Mouse (Mus musculus) ES-Bruce4 (cell line): ENCODE data around the gene Lyplal1. TPM values are rescaled to one million over a fixed set of nuclear protein-coding genes. Genes with fewer than 3 reads are reported as not detected.

Source experiments
- H3K27ac ChIP-seq: 2 replicates; pipeline ENCODE4 v1.5.1; 2012; ENCODE audit warnings: low read length, inconsistent platforms; ENCODE audit not compliant: insufficient read depth
- H3K27me3 ChIP-seq: 2 replicates; pipeline ENCODE4 v1.6.1; 2012; ENCODE audit warnings: mild to moderate bottlenecking, low read length, inconsistent platforms; ENCODE audit not compliant: control insufficient read depth, poor library complexity, insufficient read depth, severe bottlenecking
- H3K36me3 ChIP-seq: 2 replicates; pipeline ENCODE4 v1.6.1; 2012; ENCODE audit warnings: inconsistent platforms, mild to moderate bottlenecking, low read length, moderate library complexity; ENCODE audit not compliant: control insufficient read depth, poor library complexity, insufficient read depth, severe bottlenecking
- H3K4me1 ChIP-seq: one replicate; pipeline ENCODE4 v1.8.1; 2011; ENCODE audit warnings: low read length; ENCODE audit not compliant: control insufficient read depth, insufficient read depth
- H3K4me3 ChIP-seq: 2 replicates; pipeline ENCODE4 v1.5.1; 2011; ENCODE audit warnings: low read depth, mild to moderate bottlenecking, low read length
- H3K9ac ChIP-seq: 2 replicates; pipeline ENCODE4 v1.6.1; 2012; ENCODE audit warnings: low read depth, mild to moderate bottlenecking, inconsistent platforms; ENCODE audit not compliant: poor library complexity, severe bottlenecking
- H3K9me3 ChIP-seq: replicated peaks from 2 replicates; pipeline ENCODE4 v1.6.1; 2012; ENCODE audit warnings: mild to moderate bottlenecking, low read length, inconsistent platforms; ENCODE audit not compliant: control insufficient read depth, poor library complexity, insufficient read depth, severe bottlenecking
- CTCF ChIP-seq: IDR thresholded peaks from one replicate; pipeline ENCODE4 v1.8.1; 2011; ENCODE audit warnings: low read depth, low read length
- EP300 ChIP-seq: IDR thresholded peaks from 2 replicates; pipeline ENCODE4 v1.6.1; 2011; ENCODE audit warnings: low read depth, low read length; ENCODE audit not compliant: insufficient read depth
- POLR2A ChIP-seq: IDR thresholded peaks from one replicate; pipeline ENCODE4 v1.8.1; 2011; ENCODE audit warnings: low read length; ENCODE audit not compliant: insufficient read depth
- polyA plus RNA-seq: library from polyadenylated mRNA; stranded (reverse); fragments of >200 nt; gene quantifications from 2 replicates; pipeline ENCODE4 v1.2.4, GENCODE M21; 2011; ENCODE audit warnings: low read depth; ENCODE audit not compliant: missing spikeins, insufficient read depth, insufficient read length

The Lyplal1 gene
- polyA plus RNA-seq, 1 experiment: 18.3 TPM

DNA sequence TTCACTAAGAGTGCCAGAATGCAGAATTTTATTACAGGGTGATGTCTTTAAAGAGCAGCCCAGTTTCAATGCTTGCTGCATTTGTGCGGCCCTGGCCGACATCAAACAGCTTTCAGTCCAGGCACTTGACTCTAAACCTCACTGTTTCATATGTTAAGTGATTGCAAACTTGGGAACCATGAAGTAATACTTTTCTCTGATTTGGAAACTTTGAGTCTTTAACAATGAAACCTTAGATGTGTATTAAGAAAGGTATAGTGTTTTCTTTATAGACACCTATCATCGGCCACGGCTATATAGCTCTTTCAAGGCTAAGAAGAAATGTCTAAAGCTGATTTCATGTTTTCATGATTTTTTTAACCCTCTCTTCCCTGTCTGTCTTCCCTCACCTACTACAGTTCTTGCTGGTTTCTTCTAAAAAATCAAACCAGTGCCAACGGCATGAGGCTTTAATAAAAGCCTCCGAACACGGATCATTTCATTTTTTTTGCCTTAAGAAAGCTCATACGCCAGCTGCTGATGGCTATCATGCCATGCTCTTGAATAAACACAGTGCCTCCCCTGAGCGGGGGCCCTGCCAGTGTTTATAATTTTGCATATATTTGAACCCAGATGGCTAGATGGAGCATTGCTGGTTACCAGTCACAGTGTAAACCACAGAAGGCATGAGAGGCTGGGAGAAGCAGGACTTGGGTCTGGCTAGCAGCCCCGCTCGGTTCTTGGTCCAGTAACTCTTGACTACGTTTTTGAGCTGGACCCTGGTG lies 63.6 kb downstream of the Lyplal1 start:
- Histone ChIP-seq H3K9me3 (no peaks in the 10 kb centered on the region), H3K27me3 (no peaks in the 10 kb centered on the region), H3K36me3 (no peaks in the 10 kb centered on the region), H3K4me3 (no peak overlapping the region), H3K4me1 (no peaks in the 10 kb centered on the region), H3K27ac (no peak overlapping the region), H3K9ac (no peak overlapping the region)
- no peak for TF ChIP-seq POLR2A
- TF ChIP-seq CTCF: no peak
- TF ChIP-seq EP300: no peak

GRCm38 (mm10) chr1:186043709-186044452 lies 73.2 kb downstream of the Lyplal1 start:
- H3K9ac ChIP-seq: no peak overlapping the region

GRCm38 (mm10) chr1:186041841-186042240 lies 75.3 kb downstream of the Lyplal1 start:
- H3K9ac ChIP-seq: no peak overlapping the region
- no peaks in the 10 kb centered on the region for H3K9me3 ChIP-seq
- no peaks in the 10 kb centered on the region for H3K27me3 ChIP-seq
- H3K4me3 ChIP-seq: no peak overlapping the region
- H3K4me1 ChIP-seq: no peaks in the 10 kb centered on the region
- H3K36me3 ChIP-seq: no peaks in the 10 kb centered on the region
- H3K27ac ChIP-seq: no peak overlapping the region
- no peak for TF ChIP-seq POLR2A
- TF ChIP-seq EP300: no peak
- TF ChIP-seq CTCF: no peak

More at GRCm38 (mm10) chr1:186043709-186044452, 73.2 kb downstream of the Lyplal1 start:
- TF ChIP-seq POLR2A (no peak), EP300 (no peak), CTCF (no peak)
- Histone ChIP-seq H3K36me3 (no peaks in the 10 kb centered on the region), H3K4me3 (no peak overlapping the region), H3K27ac (no peak overlapping the region), H3K27me3 (no peaks in the 10 kb centered on the region), H3K4me1 (no peaks in the 10 kb centered on the region), H3K9me3 (no peaks in the 10 kb centered on the region)
